Mouse (Mus musculus): ENCODE results near the gene Aloxe3. TPM values are rescaled to one million over a fixed set of nuclear protein-coding genes. Genes with fewer than 3 reads are reported as not detected.
A peak's percentile ranks its signal among the peaks of the same experiment; 100 is the strongest.

The Aloxe3 gene
- polyA plus RNA-seq, 1 experiment from 2014 or later: 4.3 TPM

DNA sequence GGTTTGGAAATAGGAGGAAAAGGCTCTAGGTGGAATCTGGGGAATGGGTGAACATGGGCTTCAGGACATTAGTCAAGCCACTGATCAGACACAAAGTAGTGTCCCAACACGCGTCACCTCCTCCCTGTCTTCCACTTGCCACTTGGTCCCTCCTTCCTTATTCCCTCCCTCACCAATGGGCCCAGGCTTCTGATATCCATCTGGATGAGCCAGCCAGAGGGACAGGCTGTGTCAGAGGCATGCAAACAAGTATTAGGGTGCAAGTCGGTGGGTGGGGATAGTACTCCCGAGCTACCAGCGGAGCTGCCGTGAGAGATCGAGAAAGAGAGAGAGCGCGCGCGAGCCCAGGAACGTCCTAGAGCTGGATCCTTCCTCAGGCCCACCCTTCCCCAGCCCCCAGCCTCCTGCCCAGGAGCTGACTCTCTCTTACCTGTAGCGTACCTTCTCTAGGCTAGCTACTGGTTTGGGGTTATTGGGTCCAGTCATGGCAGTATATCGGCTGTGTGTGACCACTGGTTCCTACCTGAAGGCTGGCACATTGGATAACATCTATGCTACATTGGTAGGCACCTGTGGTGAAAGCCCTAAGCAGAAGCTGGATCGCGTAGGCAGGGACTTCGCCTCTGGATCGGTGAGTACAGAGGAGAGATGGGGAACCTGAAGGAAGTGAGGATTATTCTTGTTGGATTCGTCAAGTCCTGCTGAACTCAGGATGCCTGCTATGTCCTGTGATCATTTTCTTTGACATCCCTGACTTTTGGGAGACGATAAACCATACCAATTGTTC is 416 bp downstream of the Aloxe3 start:
- 11% methylated on average over 20 of the region's 20 CpGs for WGBS
- no peaks in the 10 kb centered on the region for H3K36me3 ChIP-seq (replicated peaks; ENCODE audit: control insufficient read depth, insufficient read depth)
- H3K27me3 ChIP-seq (ENCODE audit: control insufficient read depth, insufficient read depth, low read length): peaks cover 4% of the 10 kb centered on the region; the same call in 1 of the 2 replicates
- no peaks in the 10 kb centered on the region for H3K9me3 ChIP-seq (ENCODE audit: control insufficient read depth, low read length)
- no peak for DNase-seq (ENCODE audit: low spot score)
- no peak for ATAC-seq (ENCODE audit: low FRiP score)
- H3K9ac ChIP-seq: peak overlapping the region; percentile 53
- peak overlapping the region; percentile 43 for H3K4me3 ChIP-seq (replicated peaks; ENCODE audit: low read length)
- H3K27ac ChIP-seq: peak overlapping the region; percentile 63; the same call in 1 of the 2 replicates
- peaks cover 7% of the 10 kb centered on the region for H3K4me1 ChIP-seq (replicated peaks; ENCODE audit: control insufficient read depth, insufficient read depth, low read length)
- H3K4me2 ChIP-seq (replicated peaks): peak overlapping the region; percentile 58

DNA sequence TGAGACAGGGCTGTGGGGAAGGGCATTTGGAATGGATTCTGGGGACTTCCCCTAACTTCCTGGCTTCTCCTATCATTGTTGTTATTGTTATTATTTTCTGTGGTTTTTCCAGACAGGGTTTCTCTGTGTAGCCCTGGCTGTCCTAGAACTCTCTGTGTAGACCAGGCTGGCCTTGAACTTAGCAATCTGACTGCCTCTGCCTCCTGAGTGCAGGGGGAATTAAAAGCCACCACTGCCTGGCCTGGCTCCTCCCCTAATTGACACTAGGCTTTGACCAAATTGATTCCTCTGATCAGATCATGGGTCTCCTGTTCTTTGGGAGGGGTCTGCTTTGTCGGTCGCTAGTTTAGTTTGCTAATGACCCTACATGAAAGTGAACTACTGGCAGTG is 1.0 kb downstream of the Aloxe3 start:
- DNase-seq (ENCODE audit: low spot score): no peak
- H3K9ac ChIP-seq: no peak overlapping the region; the same call in 1 of the 2 replicates
- H3K4me3 ChIP-seq (replicated peaks; ENCODE audit: low read length): peak overlapping the region; percentile 43; the same call in 1 of the 2 replicates
- H3K27me3 ChIP-seq (ENCODE audit: control insufficient read depth, insufficient read depth, low read length): no peaks in the 10 kb centered on the region; the same call in 1 of the 2 replicates
- H3K36me3 ChIP-seq (replicated peaks; ENCODE audit: control insufficient read depth, insufficient read depth): no peaks in the 10 kb centered on the region
- H3K4me2 ChIP-seq (replicated peaks): peak overlapping the region; percentile 58
- H3K9me3 ChIP-seq (ENCODE audit: control insufficient read depth, low read length): no peaks in the 10 kb centered on the region
- WGBS: 69% methylated on average over 2 of the region's 2 CpGs
- H3K4me1 ChIP-seq (replicated peaks; ENCODE audit: control insufficient read depth, insufficient read depth, low read length): peaks cover 7% of the 10 kb centered on the region; the same call in 1 of the 2 replicates
- H3K27ac ChIP-seq: no peak overlapping the region
- ATAC-seq (ENCODE audit: low FRiP score): no peak

DNA sequence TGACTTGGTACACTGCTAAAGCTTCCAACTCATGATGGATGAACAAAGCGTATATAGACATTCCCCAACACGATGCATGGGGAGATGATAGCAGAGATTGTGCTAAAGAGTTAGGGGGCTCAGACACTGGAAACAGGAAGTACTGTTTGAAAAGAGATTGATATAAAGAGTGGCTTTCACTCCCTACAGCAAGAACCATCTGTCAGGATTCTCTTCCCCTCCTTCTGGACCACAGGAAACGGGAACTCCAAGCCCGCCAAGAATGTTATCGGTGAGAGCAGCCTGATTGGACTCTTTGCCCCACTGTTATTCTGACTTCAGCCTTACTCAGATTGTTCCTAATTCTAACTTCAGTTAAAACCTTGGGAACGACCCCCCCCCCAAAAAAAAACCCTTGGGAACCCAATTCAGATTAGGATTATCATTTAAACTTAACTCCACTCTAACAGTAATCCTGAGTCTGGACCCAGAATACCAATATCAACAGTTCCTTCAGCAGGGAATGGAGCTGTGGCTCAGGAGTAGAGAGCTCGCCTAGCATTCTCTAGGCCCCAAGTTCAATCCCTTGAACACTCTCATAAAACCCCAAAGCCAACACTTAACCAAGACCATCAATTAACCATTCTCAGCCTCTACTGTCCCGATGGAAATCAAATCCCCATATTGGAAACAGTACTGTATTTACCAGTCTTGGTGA is 2.9 kb downstream of the Aloxe3 start:
- Histone ChIP-seq H3K4me1 (replicated peaks; ENCODE audit: control insufficient read depth, insufficient read depth, low read length) (peaks cover 7% of the 10 kb centered on the region; the same call in 1 of the 2 replicates), H3K9me3 (ENCODE audit: control insufficient read depth, low read length) (no peaks in the 10 kb centered on the region), H3K27me3 (ENCODE audit: control insufficient read depth, insufficient read depth, low read length) (no peaks in the 10 kb centered on the region; the same call in 1 of the 2 replicates), H3K36me3 (replicated peaks; ENCODE audit: control insufficient read depth, insufficient read depth) (no peaks in the 10 kb centered on the region), H3K4me2 (replicated peaks) (no peak overlapping the region), H3K4me3 (replicated peaks; ENCODE audit: low read length) (no peak overlapping the region), H3K9ac (no peak overlapping the region), H3K27ac (no peak overlapping the region)
- DNase-seq (ENCODE audit: low spot score) (no peak), ATAC-seq (ENCODE audit: low FRiP score) (no peak)
- WGBS: 79% methylated on average over 8 of the region's 8 CpGs

DNA sequence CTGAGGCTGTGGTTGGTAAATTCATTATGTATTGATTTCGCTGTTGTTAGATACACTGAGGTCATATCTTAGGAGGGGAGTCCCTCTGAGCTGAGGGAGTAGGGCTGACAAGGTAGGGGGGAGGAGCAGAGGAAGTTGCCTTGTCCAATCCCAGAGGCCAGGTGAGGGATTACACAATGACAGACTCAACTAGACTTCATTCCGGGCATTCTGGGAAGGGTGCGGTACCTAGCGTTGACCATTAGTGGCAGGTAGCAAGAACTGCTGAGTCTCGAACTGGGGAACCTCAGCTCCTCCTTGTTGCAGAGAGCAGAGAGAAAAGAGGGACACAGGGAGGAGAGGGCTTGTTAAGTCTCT is 7.8 kb downstream of the Aloxe3 start:
- no peaks in the 10 kb centered on the region for H3K36me3 ChIP-seq (replicated peaks; ENCODE audit: control insufficient read depth, insufficient read depth)
- H3K4me2 ChIP-seq (replicated peaks): peak overlapping the region; percentile 66
- DNase-seq (ENCODE audit: low spot score) (no peak), ATAC-seq (ENCODE audit: low FRiP score) (peak; percentile 34; the same call in 1 of the 2 replicates)
- no peaks in the 10 kb centered on the region for H3K9me3 ChIP-seq (ENCODE audit: control insufficient read depth, low read length)
- no peak overlapping the region for H3K27ac ChIP-seq
- WGBS: 14% methylated on average over 5 of the region's 5 CpGs
- peak overlapping the region; percentile 58; the same call in 1 of the 2 replicates for H3K9ac ChIP-seq
- peaks cover 9% of the 10 kb centered on the region; the same call in 1 of the 2 replicates for H3K4me1 ChIP-seq (replicated peaks; ENCODE audit: control insufficient read depth, insufficient read depth, low read length)
- no peaks in the 10 kb centered on the region for H3K27me3 ChIP-seq (ENCODE audit: control insufficient read depth, insufficient read depth, low read length)
- H3K4me3 ChIP-seq (replicated peaks; ENCODE audit: low read length): peak overlapping the region; percentile 39; the same call in 1 of the 2 replicates

DNA sequence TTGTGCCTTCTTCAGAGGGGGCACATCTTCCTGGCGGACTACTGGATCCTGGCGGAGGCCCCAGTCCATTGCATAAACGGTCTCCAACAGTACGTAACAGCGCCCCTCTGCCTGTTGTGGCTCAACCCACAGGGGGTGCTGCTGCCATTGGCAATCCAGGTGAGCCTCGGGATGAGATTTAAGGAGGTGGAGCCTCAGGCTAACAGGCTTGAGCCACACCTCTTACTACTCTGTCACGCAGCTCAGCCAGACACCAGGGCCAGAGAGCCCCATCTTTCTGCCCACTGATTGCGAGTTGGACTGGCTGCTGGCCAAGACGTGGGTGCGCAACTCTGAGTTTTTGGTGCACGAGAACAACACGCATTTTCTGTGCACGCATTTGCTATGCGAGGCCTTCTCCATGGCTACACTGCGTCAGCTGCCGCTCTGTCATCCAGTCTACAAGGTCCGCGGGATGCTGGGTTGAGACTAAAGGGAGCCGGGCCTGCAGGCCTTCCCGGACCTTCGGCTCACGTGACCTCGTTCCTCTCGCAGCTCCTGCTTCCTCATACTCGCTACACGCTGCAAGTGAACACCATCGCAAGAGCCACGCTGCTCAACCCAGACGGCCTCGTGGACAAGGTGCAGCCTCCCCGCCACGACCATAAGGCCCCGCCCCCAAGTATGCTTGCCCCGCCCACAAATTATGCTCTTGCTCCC is 8.4 kb downstream of the Aloxe3 start:
- ATAC-seq (ENCODE audit: low FRiP score) (peak; percentile 69), DNase-seq (ENCODE audit: low spot score) (peak; percentile 57)
- Histone ChIP-seq H3K9me3 (ENCODE audit: control insufficient read depth, low read length) (no peaks in the 10 kb centered on the region), H3K4me2 (replicated peaks) (peak overlapping the region; percentile 66), H3K27me3 (ENCODE audit: control insufficient read depth, insufficient read depth, low read length) (no peaks in the 10 kb centered on the region), H3K27ac (no peak overlapping the region), H3K4me1 (replicated peaks; ENCODE audit: control insufficient read depth, insufficient read depth, low read length) (peaks cover 9% of the 10 kb centered on the region; the same call in 1 of the 2 replicates), H3K36me3 (replicated peaks; ENCODE audit: control insufficient read depth, insufficient read depth) (no peaks in the 10 kb centered on the region), H3K4me3 (replicated peaks; ENCODE audit: low read length) (peak overlapping the region; percentile 39), H3K9ac (peak overlapping the region; percentile 58)
- whole genome bisulfite sequencing: 2% methylated on average over 34 of the region's 34 CpGs

DNA sequence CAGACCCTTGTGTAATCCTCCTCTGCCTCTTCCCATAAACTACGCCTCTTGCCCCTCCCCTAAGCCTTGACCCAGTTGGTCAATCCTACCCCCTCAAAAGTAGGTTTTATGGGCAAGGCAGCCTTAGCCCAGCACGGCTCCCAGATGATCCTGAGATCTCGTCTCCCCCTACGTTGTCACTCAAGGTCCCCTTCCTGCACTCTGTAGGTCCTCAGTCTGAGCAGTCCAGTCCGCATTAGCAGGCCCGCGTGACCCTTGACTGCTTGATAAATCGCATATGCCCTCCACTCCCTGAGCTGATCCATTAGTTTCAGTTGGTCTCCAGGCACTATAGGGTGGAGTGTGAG is 8.9 kb downstream of the Aloxe3 start:
- Histone ChIP-seq H3K9ac (peak overlapping the region; percentile 58), H3K4me1 (replicated peaks; ENCODE audit: control insufficient read depth, insufficient read depth, low read length) (peaks cover 9% of the 10 kb centered on the region; the same call in 1 of the 2 replicates), H3K4me2 (replicated peaks) (peak overlapping the region; percentile 66), H3K9me3 (ENCODE audit: control insufficient read depth, low read length) (no peaks in the 10 kb centered on the region), H3K4me3 (replicated peaks; ENCODE audit: low read length) (peak overlapping the region; percentile 39), H3K27me3 (ENCODE audit: control insufficient read depth, insufficient read depth, low read length) (no peaks in the 10 kb centered on the region), H3K36me3 (replicated peaks; ENCODE audit: control insufficient read depth, insufficient read depth) (no peaks in the 10 kb centered on the region), H3K27ac (no peak overlapping the region)
- ATAC-seq (ENCODE audit: low FRiP score) (peak; percentile 12; the same call in 1 of the 2 replicates), DNase-seq (ENCODE audit: low spot score) (no peak)
- 33% methylated on average over 8 of the region's 8 CpGs for WGBS

DNA sequence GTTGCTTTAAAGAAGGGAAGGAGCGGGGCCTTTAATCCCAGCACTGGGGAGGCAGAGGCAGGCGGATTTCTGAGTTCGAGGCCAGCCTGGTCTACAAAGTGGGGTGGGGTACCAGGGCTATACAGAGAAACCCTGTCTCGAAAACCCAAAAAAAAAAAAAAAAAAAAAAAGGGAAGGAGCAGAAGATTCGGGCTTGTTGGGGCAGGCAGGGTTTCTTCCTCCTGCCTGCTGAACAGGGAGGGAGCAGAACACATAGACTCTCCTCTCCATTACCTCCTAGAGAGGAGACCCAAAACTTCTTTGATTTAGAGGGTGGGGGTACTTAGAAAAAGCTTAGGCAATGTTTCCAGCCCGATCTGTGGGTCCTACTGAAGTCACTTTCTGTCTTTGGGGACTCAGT is 9.7 kb downstream of the Aloxe3 start:
- no peak for DNase-seq (ENCODE audit: low spot score)
- Histone ChIP-seq H3K36me3 (replicated peaks; ENCODE audit: control insufficient read depth, insufficient read depth) (no peaks in the 10 kb centered on the region), H3K4me1 (replicated peaks; ENCODE audit: control insufficient read depth, insufficient read depth, low read length) (peaks cover 9% of the 10 kb centered on the region; the same call in 1 of the 2 replicates), H3K9ac (no peak overlapping the region), H3K4me2 (replicated peaks) (no peak overlapping the region), H3K27me3 (ENCODE audit: control insufficient read depth, insufficient read depth, low read length) (no peaks in the 10 kb centered on the region), H3K27ac (no peak overlapping the region), H3K9me3 (ENCODE audit: control insufficient read depth, low read length) (no peaks in the 10 kb centered on the region), H3K4me3 (replicated peaks; ENCODE audit: low read length) (no peak overlapping the region)
- WGBS: 94% methylated on average over 6 of the region's 6 CpGs
- ATAC-seq (ENCODE audit: low FRiP score): no peak

DNA sequence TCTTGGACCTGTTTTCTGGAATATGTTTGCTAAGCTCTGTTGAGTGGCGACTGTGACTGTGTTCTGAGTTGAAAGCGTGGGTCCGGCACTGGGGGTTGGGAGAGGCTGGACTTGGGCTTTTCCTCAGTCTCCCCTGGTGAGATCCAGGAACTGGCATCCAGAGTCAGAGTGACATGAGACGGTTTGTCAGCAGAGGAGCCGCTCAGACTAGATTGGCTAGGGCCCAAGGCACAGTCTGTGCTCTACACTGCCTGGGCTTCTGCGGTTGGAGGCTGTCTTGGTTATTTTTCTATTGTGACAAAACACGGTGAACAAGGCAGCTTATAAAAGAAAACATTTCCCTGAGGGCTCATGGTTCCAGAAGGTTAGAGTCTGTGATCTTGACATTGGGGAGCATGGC is 21.9 kb downstream of the Aloxe3 start:
- Histone ChIP-seq H3K27ac (no peak overlapping the region), H3K9me3 (ENCODE audit: control insufficient read depth, low read length) (no peaks in the 10 kb centered on the region), H3K4me3 (replicated peaks; ENCODE audit: low read length) (no peak overlapping the region), H3K4me1 (replicated peaks; ENCODE audit: control insufficient read depth, insufficient read depth, low read length) (peaks cover 5% of the 10 kb centered on the region; the same call in 1 of the 2 replicates), H3K27me3 (ENCODE audit: control insufficient read depth, insufficient read depth, low read length) (peaks cover 5% of the 10 kb centered on the region; the same call in 1 of the 2 replicates), H3K4me2 (replicated peaks) (no peak overlapping the region), H3K9ac (no peak overlapping the region), H3K36me3 (replicated peaks; ENCODE audit: control insufficient read depth, insufficient read depth) (no peaks in the 10 kb centered on the region)
- ATAC-seq (ENCODE audit: low FRiP score) (no peak), DNase-seq (ENCODE audit: low spot score) (no peak)
- 64% methylated on average over 7 of the region's 7 CpGs for WGBS

Measured in hindbrain, embryonic 14.5 days (tissue).